Mouse (Mus musculus) retina, embryonic 14.5 days (tissue): ENCODE measurements at regions not wholly inside any gene's neighbourhood (a gene's known extent, or its start where the extent isn't known, plus 50 kb on each side); places are given as distances from the start of the nearest gene placed in this dataset.

Experiments used
- DNase-seq: peaks from one replicate; pipeline ENCODE4 v3.0.0-alpha.2; 2015; ENCODE audit warnings: low spot score

DNA sequence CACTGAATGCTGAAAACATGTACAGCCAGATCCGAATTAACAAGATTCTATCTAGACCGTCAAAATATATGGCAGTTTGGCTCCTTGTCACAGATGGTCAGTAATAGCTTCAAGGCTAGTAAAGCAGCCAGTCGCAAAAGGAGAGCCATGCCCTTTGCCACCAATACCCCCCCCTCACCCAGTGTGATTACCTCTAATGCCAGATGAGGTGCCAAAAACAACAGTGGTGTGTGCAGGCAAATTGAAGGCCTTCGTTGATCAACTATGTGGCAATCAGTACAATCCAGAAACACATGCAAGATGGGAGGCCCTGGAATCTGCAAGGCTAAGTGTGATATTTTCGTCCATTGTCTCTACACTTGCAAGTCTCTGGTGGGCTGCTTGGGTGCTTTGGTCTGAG is 75.8 kb upstream of the Kcnd3 start:
- DNase-seq, result no peak

DNA sequence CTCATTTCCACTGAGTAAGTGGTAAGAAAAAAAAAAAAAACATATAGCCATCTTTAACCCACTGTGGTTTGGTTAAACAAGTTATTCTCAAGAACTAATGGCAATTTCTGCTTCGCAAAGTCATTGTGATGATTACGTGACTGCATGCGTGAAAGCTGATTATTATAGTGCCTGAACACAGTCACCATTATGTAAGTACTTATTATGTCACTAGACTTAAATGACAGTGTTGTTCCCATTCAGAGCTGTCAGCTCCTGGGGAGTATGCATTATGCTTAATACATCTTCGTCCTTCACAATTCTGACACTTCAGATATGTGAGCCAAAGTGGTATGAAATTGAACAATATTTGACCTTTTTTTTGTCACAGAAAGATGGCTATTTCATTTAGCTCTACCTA is 71.3 kb upstream of the Kcnd3 start:
- no peak for DNase-seq

DNA sequence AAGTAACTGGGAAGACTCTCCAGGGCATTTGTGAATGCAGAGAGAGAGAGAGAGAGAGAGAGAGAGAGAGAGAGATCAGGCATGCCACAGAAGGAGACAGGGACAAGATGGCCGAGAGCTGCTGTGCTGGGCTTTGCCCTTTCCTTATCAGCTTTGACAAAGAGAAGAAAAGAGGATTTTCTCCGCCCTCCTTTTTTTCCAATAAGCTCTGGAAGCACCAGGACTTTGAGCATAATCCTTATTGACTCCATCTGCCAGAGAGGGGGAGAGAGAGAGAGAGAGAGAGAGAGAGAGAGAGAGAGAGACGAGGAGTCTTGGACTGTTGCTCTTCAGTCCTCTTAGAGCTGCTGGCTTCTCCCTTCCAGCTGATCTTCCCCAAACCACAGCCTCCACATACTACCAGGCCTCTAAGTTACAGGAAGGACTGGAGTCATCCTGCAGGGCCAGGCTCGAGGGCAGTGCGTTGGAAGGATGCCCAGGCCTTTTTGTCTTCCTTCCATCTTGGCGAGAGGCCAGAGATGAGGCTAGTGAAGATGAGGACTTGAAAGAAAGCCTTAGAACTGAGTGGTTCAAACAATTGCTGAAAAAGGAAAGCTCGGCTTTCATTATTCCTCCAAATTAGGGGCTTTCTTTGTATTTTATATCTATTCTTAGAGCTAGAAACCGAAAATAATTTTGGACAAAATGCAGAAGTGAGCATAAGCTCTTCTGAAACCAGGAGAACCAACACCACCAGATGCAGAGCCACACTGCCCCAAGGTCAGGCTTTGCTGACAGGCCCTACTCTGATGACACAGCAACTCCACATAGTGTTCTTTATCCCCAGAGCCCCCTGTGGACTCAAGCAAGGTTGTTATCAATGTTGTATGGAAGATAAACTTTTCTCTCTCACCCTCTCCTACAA is 59.3 kb upstream of the Kcnd3 start:
- peak; percentile 44 for DNase-seq
